Mouse (Mus musculus): Measurements from ENCODE around the gene Tmem89.

Gene Tmem89

GRCm38 (mm10) chr9:108914491-108914890 lies at the start of gene Tmem89:
Gene Tmem89 (plus strand): TSS chr9:108914619.
- DNase-seq (ENCODE audit: low spot score) = no peak

GRCm38 (mm10) chr9:108912308-108912707 lies 2.1 kb upstream of the Tmem89 start:
- DNase-seq (ENCODE audit: low spot score) = no peak

- no peak for DNase-seq (ENCODE audit: low spot score)
Measured at GRCm38 (mm10) chr9:108913161-108913560, 1.3 kb upstream of the Tmem89 start.

GRCm38 (mm10) chr9:108913621-108914020 lies 798 bp upstream of the Tmem89 start:
- DNase-seq (ENCODE audit: low spot score) = no peak

GRCm38 (mm10) chr9:108925897-108926296 lies 11.5 kb downstream of the Tmem89 start:
- no peak for DNase-seq (ENCODE audit: low spot score)

- no peak for DNase-seq (ENCODE audit: low spot score)
Measured at GRCm38 (mm10) chr9:108928424-108928823, 14.0 kb downstream of the Tmem89 start.

- no peak for DNase-seq (ENCODE audit: low spot score)
Measured at GRCm38 (mm10) chr9:108935991-108936390, 21.6 kb downstream of the Tmem89 start.

- peak; percentile 95 for DNase-seq (ENCODE audit: low spot score)
Measured at GRCm38 (mm10) chr9:108936418-108937364, 22.3 kb downstream of the Tmem89 start, which contains the start of gene Uqcrc1. Gene Uqcrc1 (plus strand): TSS chr9:108936633.

GRCm38 (mm10) chr9:108945111-108945510 lies 30.7 kb downstream of the Tmem89 start:
- no peak for DNase-seq (ENCODE audit: low spot score)

GRCm38 (mm10) chr9:108945608-108946007 lies 31.2 kb downstream of the Tmem89 start:
- no peak for DNase-seq (ENCODE audit: low spot score)

GRCm38 (mm10) chr9:108949231-108949966 lies 35.0 kb downstream of the Tmem89 start:
- peak; percentile 36 for DNase-seq (ENCODE audit: low spot score)

GRCm38 (mm10) chr9:108949967-108950728 lies 35.7 kb downstream of the Tmem89 start:
- DNase-seq (ENCODE audit: low spot score) = no peak

GRCm38 (mm10) chr9:108953081-108953636 lies 38.7 kb downstream of the Tmem89 start, which contains the start of gene Col7a1:
Gene Col7a1 (plus strand): TSS chr9:108953586.
- DNase-seq (ENCODE audit: low spot score) = peak; percentile 6

GRCm38 (mm10) chr9:108955241-108955640 lies 40.8 kb downstream of the Tmem89 start:
- no peak for DNase-seq (ENCODE audit: low spot score)

- DNase-seq (ENCODE audit: low spot score) = no peak
Measured at GRCm38 (mm10) chr9:108955846-108956245, 41.4 kb downstream of the Tmem89 start.

GRCm38 (mm10) chr9:108963577-108963976 lies 49.2 kb downstream of the Tmem89 start:
- no peak for DNase-seq (ENCODE audit: low spot score)

- DNase-seq (ENCODE audit: low spot score) = no peak
Measured at GRCm38 (mm10) chr9:108964338-108964737, 49.9 kb downstream of the Tmem89 start.

All from lung, postnatal 25 days (tissue).